Mouse (Mus musculus) bone marrow macrophage, adult 2 months (primary cell): ENCODE measurements at regions not wholly inside any gene's neighbourhood (a gene's known extent, or its start where the extent isn't known, plus 50 kb on each side); places are given as distances from the start of the nearest gene placed in this dataset.
A peak's percentile ranks its signal among the peaks of the same experiment; 100 is the strongest.

Experiments used
- H3K27ac ChIP-seq: 2 replicates; pipeline ENCODE4 v1.5.1; 2012; ENCODE audit warnings: low read depth, low read length; ENCODE audit not compliant: insufficient read depth
- H3K4me1 ChIP-seq: 2 replicates; pipeline ENCODE4 v1.6.1; 2012; ENCODE audit warnings: low read length; ENCODE audit not compliant: control insufficient read depth, insufficient read depth
- H3K4me3 ChIP-seq: 2 replicates; pipeline ENCODE4 v1.5.1; 2012; ENCODE audit warnings: mild to moderate bottlenecking, low read length, moderate library complexity; ENCODE audit not compliant: insufficient read depth
- CTCF ChIP-seq: IDR thresholded peaks from 2 replicates; pipeline ENCODE4 v1.5.1; 2012; ENCODE audit warnings: low read depth, mild to moderate bottlenecking, low read length, moderate library complexity
- POLR2A ChIP-seq: IDR thresholded peaks from 2 replicates; pipeline ENCODE4 v1.6.1; 2012; ENCODE audit warnings: mild to moderate bottlenecking, low read depth, low read length, borderline replicate concordance

DNA sequence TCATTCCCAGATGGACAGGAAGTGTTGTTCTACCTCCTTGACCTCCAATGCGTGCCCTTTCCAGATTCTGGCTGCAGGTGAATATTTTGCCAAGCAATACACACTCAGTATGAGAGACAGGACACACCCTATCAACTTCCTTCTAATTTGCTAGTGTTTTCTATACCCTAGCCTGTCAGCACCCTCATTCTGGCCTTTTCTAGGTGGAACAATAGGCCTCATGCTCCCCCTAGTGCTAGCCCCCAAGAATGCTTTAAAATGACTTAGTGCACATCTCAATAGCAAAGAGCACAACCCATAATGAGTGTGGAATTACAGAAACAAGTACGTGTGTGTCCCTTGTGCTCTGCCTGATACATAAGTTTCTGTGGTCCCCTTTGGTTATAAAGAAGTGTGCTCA is 161.1 kb downstream of the Ibtk start:
- no peak for TF ChIP-seq CTCF
- TF ChIP-seq POLR2A, result no peak
- no peak overlapping the region for H3K4me3 ChIP-seq
- peaks cover 4% of the 10 kb centered on the region; the same call in 1 of the 2 replicates for H3K4me1 ChIP-seq
- H3K27ac ChIP-seq, result no peak overlapping the region

DNA sequence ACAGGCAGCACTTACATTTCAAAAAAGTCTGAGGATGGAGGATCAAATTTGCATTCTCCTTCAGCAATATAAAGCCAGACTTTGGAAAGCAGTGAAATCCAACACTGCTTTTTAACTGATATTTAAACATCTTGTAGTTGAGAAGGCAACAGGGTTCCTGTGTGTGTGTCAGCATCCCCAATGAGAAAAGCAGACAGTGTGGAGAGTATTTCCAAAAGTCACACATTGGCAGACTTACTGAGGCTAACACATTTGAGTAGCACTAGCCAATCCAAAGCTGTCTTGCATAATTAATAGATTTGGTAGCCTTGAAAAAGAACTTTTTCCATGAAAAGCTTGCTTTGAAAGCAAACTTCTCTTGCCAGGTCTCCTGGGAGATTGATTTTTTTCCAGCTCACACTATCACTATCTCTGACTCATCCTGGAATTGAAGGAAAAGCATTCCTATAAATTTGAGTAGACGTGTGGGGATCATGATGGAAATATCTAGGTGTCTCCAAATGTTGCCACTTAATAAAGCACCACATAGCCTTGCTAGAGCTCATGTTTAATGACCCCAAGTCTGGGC is 168.0 kb downstream of the Ibtk start:
- TF ChIP-seq POLR2A, result no peak
- TF ChIP-seq CTCF, result no peak
- Histone ChIP-seq H3K4me1 (peaks cover 6% of the 10 kb centered on the region), H3K4me3 (no peak overlapping the region), H3K27ac (no peak overlapping the region)

DNA sequence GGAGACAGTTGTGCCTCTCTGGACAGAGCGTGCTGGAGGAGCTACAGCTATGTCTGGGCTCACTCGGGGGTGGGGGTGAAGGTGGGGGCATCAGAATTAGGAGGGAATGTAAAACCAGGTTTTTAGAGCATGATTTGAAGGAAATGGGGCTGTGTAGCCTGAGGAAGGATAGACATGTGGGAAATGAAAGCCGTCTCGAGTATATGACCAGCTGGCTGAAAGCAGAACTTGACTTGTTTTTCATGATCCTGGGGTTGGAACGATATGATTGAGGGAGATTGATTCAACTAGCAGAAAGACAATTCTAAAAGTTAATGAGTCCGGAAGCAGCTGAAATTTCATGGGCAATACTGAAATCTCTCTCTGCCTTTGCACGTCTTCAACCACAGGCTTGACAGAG is 171.3 kb downstream of the Ibtk start:
- Histone ChIP-seq H3K4me1 (peaks cover 6% of the 10 kb centered on the region), H3K4me3 (no peak overlapping the region), H3K27ac (peak overlapping the region; percentile 55)
- TF ChIP-seq CTCF, result no peak
- TF ChIP-seq POLR2A, result no peak

DNA sequence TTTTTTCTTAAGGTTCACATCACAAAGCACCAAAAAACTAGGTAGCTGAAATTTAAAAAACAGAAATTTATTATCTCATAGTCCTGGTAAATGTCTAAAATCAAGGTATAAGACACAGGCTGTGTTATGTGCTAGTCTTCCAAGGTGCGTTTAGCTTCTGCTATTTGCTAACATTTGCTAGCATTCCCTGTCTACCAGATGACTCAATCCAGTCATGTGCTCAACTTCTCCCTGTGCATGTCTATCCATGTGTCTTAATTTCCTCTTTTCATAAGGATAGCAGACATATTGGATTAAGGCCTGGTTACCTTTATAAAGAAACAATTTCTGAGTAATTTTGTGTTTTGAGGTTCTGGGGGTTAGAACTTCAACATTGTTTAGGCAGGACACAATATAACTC is 171.8 kb downstream of the Ibtk start:
- TF ChIP-seq POLR2A (no peak), CTCF (no peak)
- no peak overlapping the region for H3K4me3 ChIP-seq
- peaks cover 6% of the 10 kb centered on the region for H3K4me1 ChIP-seq
- H3K27ac ChIP-seq, result peak overlapping the region; percentile 55; the same call in 1 of the 2 replicates

DNA sequence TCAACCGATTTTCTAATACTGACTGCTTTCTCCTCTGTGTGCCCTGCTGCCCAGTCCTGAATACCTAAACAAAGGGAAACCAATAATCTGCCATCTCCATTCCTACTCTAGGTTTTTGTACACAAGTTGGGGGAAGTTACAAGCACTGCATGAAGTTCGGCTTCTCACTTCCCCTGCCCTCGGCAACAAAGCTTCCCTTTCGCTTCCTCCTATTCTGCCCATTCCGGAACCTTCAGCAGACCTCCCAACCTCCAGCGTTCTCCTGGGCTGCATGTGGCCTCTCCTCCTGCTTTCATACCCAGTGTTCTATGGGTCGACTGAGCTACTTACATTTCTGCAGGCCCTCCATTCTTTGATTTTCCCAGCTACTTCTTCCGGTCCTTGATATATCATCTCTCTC is 180.3 kb downstream of the Ibtk start:
- Histone ChIP-seq H3K4me1 (peaks cover 11% of the 10 kb centered on the region), H3K27ac (peak overlapping the region; percentile 88)

DNA sequence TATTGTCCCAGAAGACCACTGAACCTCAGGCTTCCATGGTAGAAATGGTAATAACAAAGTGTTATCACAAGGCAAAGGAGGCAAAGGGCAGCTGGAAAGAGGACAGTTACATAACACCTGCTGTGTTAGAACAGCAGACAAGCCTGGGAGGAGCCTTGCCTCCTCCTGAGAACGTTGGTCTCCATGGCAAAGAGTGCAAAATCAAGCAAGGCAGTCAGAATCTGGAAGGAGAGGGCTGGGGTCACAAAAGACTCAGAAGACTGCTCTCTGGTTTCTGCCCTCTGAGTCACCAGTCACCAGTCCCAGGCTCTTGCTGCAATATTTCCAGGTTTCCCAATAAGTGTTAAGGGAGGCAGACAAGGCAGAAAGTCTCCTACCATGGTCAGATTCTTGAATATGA is 197.3 kb downstream of the Ibtk start:
- Histone ChIP-seq H3K4me1 (peaks cover 4% of the 10 kb centered on the region), H3K27ac (no peak overlapping the region), H3K4me3 (no peak overlapping the region)
- TF ChIP-seq POLR2A (no peak), CTCF (no peak)

More for the DNA sequence above, 180.3 kb downstream of the Ibtk start:
- no peak for TF ChIP-seq POLR2A
- TF ChIP-seq CTCF, result no peak
- H3K4me3 ChIP-seq, result 0 out of 2 replicates have a peak overlapping the region, but pooled peaks have one; percentile 9

DNA sequence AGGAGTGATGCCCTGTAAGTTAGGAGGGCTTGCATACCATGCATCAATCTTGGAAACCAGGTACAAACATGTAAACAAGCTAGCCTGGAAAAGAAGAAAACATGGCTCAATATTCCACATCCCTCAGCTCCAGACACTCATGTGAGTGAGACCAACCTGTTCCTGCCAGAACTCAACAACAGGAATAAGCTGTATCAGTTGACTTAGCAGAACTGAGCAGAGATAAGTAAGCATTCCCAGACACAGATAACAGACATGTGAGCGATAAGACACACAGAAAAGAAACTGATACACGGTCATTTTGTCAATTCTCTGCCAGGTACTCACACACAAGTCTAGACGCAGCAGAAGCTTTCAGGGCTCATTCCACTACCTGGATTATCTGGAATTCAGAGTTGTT is 198.7 kb downstream of the Ibtk start:
- H3K4me3 ChIP-seq, result no peak overlapping the region
- peaks cover 4% of the 10 kb centered on the region for H3K4me1 ChIP-seq
- TF ChIP-seq CTCF, result no peak
- TF ChIP-seq POLR2A, result no peak
- H3K27ac ChIP-seq, result no peak overlapping the region

DNA sequence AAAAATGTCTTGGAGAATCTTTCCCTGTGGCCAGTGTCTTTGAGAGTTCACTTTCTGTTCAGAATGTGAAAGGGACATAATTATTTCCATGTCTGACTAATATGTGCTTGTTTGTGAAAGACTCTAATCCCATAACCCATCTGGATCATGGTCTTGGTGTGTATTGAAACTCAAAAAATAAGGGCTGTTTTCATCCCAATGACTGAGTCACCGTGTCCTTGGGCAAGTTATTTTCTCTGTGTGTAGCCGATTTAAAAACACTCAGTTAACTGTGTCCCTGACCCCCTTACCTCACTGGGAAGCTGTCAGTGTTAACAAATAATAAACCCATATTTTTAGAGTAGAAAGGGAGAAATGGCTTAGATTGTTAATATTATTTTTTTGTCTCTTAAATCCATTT is 202.9 kb downstream of the Ibtk start:
- H3K27ac ChIP-seq, result no peak overlapping the region
- H3K4me1 ChIP-seq, result no peaks in the 10 kb centered on the region
- no peak overlapping the region for H3K4me3 ChIP-seq
- TF ChIP-seq POLR2A, result no peak

DNA sequence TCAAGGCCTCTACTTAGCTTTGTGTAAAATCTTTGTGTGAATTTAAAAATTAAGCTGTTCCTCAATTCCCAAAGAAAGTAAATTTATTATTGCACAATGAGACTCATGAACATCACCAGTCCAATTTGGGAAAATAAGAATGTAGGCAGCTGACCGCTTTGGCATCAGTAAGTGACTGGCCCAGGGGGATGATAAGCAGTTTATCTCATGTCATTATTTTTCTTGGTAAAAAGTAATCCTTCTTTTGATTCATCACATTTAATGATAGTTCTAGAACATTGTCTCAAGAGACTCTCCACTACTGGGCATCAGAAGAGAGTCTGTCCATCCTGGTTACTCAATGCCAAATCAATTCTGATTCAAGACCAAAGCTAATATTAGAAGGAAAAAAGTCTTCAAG is 203.6 kb downstream of the Ibtk start:
- Histone ChIP-seq H3K4me1 (no peaks in the 10 kb centered on the region), H3K27ac (no peak overlapping the region)
- no peak for TF ChIP-seq CTCF
- no peak for TF ChIP-seq POLR2A

DNA sequence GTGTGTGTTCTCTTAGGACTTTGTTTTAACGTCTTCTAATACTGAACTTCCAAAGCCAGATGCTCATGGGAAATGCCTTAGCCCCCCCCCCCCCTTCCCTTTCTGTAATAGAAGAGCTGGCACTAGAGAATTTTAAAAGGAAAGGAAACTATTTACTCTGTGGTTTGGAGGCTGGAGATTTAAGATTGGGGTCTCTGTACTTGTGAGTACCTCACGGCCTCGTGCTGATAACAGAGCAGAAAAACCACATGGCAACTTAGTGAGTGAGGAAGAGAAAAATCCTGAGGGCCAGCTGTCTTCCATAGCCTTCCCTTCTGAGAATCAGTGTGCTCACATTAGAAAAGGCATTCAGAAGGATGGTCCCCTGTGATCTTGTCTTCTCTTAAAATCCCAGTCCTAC is 210.6 kb downstream of the Ibtk start:
- Histone ChIP-seq H3K4me3 (no peak overlapping the region), H3K4me1 (no peaks in the 10 kb centered on the region), H3K27ac (no peak overlapping the region)
- TF ChIP-seq CTCF (no peak), POLR2A (no peak)

More for the DNA sequence above, 203.6 kb downstream of the Ibtk start:
- H3K4me3 ChIP-seq, result no peak overlapping the region

DNA sequence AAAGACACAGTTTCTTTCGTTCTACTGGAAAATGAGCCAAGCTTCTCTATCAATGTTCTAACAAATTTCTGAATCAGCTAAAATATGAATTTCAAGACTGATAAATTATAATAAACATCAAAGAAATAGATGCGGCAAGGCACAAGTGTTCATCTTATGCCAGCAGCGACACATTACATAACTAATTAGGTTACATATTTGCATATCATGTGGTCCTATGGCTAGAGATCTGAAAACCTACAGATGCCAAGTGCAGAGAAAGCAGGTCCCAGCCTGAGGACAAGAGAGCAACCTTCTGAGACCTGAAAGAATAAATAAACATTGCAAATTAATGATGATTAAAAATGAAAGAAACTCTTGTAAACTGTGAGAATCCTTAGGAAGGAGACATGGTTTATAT is 201.3 kb upstream of the Tent5a start:
- Histone ChIP-seq H3K4me1 (no peaks in the 10 kb centered on the region), H3K27ac (no peak overlapping the region)
- no peak for TF ChIP-seq POLR2A
- no peak for TF ChIP-seq CTCF

More for the DNA sequence above, 201.3 kb upstream of the Tent5a start:
- no peak overlapping the region for H3K4me3 ChIP-seq
